Mouse (Mus musculus): ENCODE data around the gene Srrm2. TPM values are rescaled to one million over a fixed set of nuclear protein-coding genes. Genes with fewer than 3 reads are reported as not detected.

Gene Srrm2
- total RNA-seq (2012; rRNA removed): 83.6 and 90.4 TPM in 2 replicates
- 18.3 and 26.7 TPM in 2 replicates for total RNA-seq (2014; rRNA removed)
- 339 and 383 TPM in 2 replicates for polyA plus RNA-seq (2012; ENCODE audit: insufficient read length, low read depth)

- no peak within 1 kb of the TSS for H3K9ac ChIP-seq (ENCODE audit: insufficient read depth, low read depth)
- TF ChIP-seq MYC (IDR thresholded peaks at IDR 0.05; ENCODE audit: low read depth, low read length): no peak
- TF ChIP-seq POLR2A (IDR thresholded peaks at IDR 0.05; ENCODE audit: low read depth, low read length): no peak
- TF ChIP-seq USF2 (conservative IDR thresholded peaks at IDR 0.05; ENCODE audit: low read depth, low read length): no peak
- TF ChIP-seq USF1 (IDR thresholded peaks at IDR 0.05; ENCODE audit: low read depth, low read length): no peak
- TF ChIP-seq GABPA (IDR thresholded peaks at IDR 0.05; ENCODE audit: insufficient replicate concordance, low read depth, low read length): no peak
- TF ChIP-seq MEF2A (IDR thresholded peaks at IDR 0.05; ENCODE audit: borderline replicate concordance, low read depth, low read length): no peak
- TF ChIP-seq POLR2AphosphoS2 (IDR thresholded peaks at IDR 0.05; ENCODE audit: low read depth, low read length): no peak
- no peak within 1 kb of the TSS for H3K27ac ChIP-seq (ENCODE audit: insufficient read depth, low read depth)
- no peaks in the 10 kb centered on the region for H3K36me3 ChIP-seq (replicated peaks in 1 of 2; ENCODE audit: control insufficient read depth in 1 of 2, insufficient read depth in 1 of 2, low read length in 1 of 2)
- H3K4me1 ChIP-seq (ENCODE audit: control insufficient read depth in 1 of 2, insufficient read depth in 2 of 2): no peaks in the 10 kb centered on the region
- dilution Hi-C loops (cut with MboI; ENCODE audit: extremely low pct_ligation_motif_present, extremely low pct_unique_long_range_greater_than_20kb, low sequenced_read_pairs) (no loop called here), in situ Hi-C loops (cut with MboI; ENCODE audit: low pct_ligation_motif_present, low pct_unique_long_range_greater_than_20kb, low sequenced_read_pairs) (no loop called here)
- no peaks in the 10 kb centered on the region for H3K79me2 ChIP-seq (replicated peaks; ENCODE audit: control insufficient read depth, extremely low read depth, insufficient read depth, poor library complexity, severe bottlenecking)
- H3K9me3 ChIP-seq (replicated peaks; ENCODE audit: low read length): no peaks in the 10 kb centered on the region
- H3K4me3 ChIP-seq (replicated peaks in 1 of 3; ENCODE audit: low read depth in 2 of 3, low read length in 2 of 3, poor library complexity in 1 of 3): no peak within 1 kb of the TSS
- H3K27me3 ChIP-seq (replicated peaks): no peaks in the 10 kb centered on the region
- H3K4me2 ChIP-seq (ENCODE audit: insufficient read depth, low read depth, poor library complexity, severe bottlenecking): no peak within 1 kb of the TSS
- no peak for DNase-seq (ENCODE audit: extremely low read depth)
These were observed at the start of gene Srrm2 for GRCm38 (mm10) chr17:23790269-23791078. Gene Srrm2, plus strand, starts transcription at chr17:23790532.

- H3K4me1 ChIP-seq (ENCODE audit: control insufficient read depth in 1 of 2, insufficient read depth in 2 of 2): peaks cover 13 to 27% of the 10 kb centered on the region in 2 experiments
- dilution Hi-C loops (cut with MboI; ENCODE audit: extremely low pct_ligation_motif_present, extremely low pct_unique_long_range_greater_than_20kb, low sequenced_read_pairs) (no loop called here), in situ Hi-C loops (cut with MboI; ENCODE audit: low pct_ligation_motif_present, low pct_unique_long_range_greater_than_20kb, low sequenced_read_pairs) (no loop called here)
- no peak within 1 kb of the TSS for H3K27ac ChIP-seq (ENCODE audit: insufficient read depth, low read depth)
- DNase-seq (ENCODE audit: extremely low read depth): no peak
- H3K4me2 ChIP-seq (ENCODE audit: insufficient read depth, low read depth, poor library complexity, severe bottlenecking): peak within 1 kb of the TSS; percentile 93
- no peaks in the 10 kb centered on the region for H3K79me2 ChIP-seq (replicated peaks; ENCODE audit: control insufficient read depth, extremely low read depth, insufficient read depth, poor library complexity, severe bottlenecking)
- peaks cover 3 to 22% of the 10 kb centered on the region in 2 experiments for H3K36me3 ChIP-seq (replicated peaks in 1 of 2; ENCODE audit: control insufficient read depth in 1 of 2, insufficient read depth in 1 of 2, low read length in 1 of 2)
- H3K27me3 ChIP-seq (replicated peaks): peaks cover 65% of the 10 kb centered on the region
- peak within 1 kb of the TSS in 2 of 3 experiments; percentile 33 to 58 for H3K4me3 ChIP-seq (replicated peaks in 1 of 3; ENCODE audit: low read depth in 2 of 3, low read length in 2 of 3, poor library complexity in 1 of 3)
- peak; percentile 34; the same call in 1 of the 2 replicates for TF ChIP-seq NRF1 (IDR thresholded peaks at IDR 0.05; ENCODE audit: low read depth, low read length)
- peak; percentile 81 for TF ChIP-seq MXI1 (IDR thresholded peaks at IDR 0.05; ENCODE audit: low read depth, low read length)
- TF ChIP-seq BHLHE40 (IDR thresholded peaks at IDR 0.05; ENCODE audit: low read depth, low read length): no peak
- TF ChIP-seq ETS1 (conservative IDR thresholded peaks at IDR 0.05; ENCODE audit: low read depth, low read length): no peak
- TF ChIP-seq JUN (IDR thresholded peaks at IDR 0.05; ENCODE audit: insufficient read depth, low read depth, low read length): no peak
- TF ChIP-seq RAD21 (IDR thresholded peaks at IDR 0.05; ENCODE audit: low read depth, low read length): no peak
- TF ChIP-seq KAT2A (IDR thresholded peaks at IDR 0.05; ENCODE audit: insufficient replicate concordance, low read length): no peak
- peak; percentile 81 for TF ChIP-seq SIN3A (IDR thresholded peaks at IDR 0.05; ENCODE audit: low read length)
- TF ChIP-seq RCOR1 (conservative IDR thresholded peaks at IDR 0.05; ENCODE audit: low read depth, low read length): no peak
- H3K9me3 ChIP-seq (replicated peaks; ENCODE audit: low read length): no peaks in the 10 kb centered on the region
- H3K9ac ChIP-seq (ENCODE audit: insufficient read depth, low read depth): peak within 1 kb of the TSS; percentile 48
These were observed 49.7 kb upstream of the Srrm2 start, which contains the start of gene Paqr4 for GRCm38 (mm10) chr17:23740598-23741021. Gene Paqr4, minus strand, starts transcription at chr17:23740867.

All from CH12.LX (cell line).